Mouse (Mus musculus) stomach, embryonic 16.5 days (tissue): ENCODE results near the gene Atg7. TPM values are rescaled to one million over a fixed set of nuclear protein-coding genes. Genes with fewer than 3 reads are reported as not detected.

Experiments
- ATAC-seq: fragments of 200-750 bp; cut with Nextera tagmentation; 2 replicates; pipeline ENCODE4 v1.8.0; 2017; ENCODE audit warnings: moderate number of reproducible peaks, moderate TSS enrichment; ENCODE audit not compliant: insufficient read depth, low FRiP score
- H3K27ac ChIP-seq: fragments of 300-500 bp; sonication (generic); 2 replicates; pipeline ENCODE4 v1.5.1; 2014; ENCODE audit warnings: low read length
- H3K27me3 ChIP-seq: fragments of 300-500 bp; sonication (generic); 2 replicates; pipeline ENCODE4 v1.6.1; 2014; ENCODE audit warnings: low read length, control low read depth, mixed read lengths; ENCODE audit not compliant: control insufficient read depth, insufficient read depth
- H3K36me3 ChIP-seq: fragments of 300-500 bp; sonication (generic); 2 replicates; pipeline ENCODE4 v1.6.1; 2014; ENCODE audit warnings: low read length; ENCODE audit not compliant: control insufficient read depth, insufficient read depth
- H3K4me1 ChIP-seq: fragments of 300-500 bp; sonication (generic); 2 replicates; pipeline ENCODE4 v1.6.1; 2014; ENCODE audit warnings: low read length, control low read depth, mixed read lengths; ENCODE audit not compliant: control insufficient read depth, insufficient read depth
- H3K4me2 ChIP-seq: fragments of 300-500 bp; sonication (generic); 2 replicates; pipeline ENCODE4 v1.6.1; 2014; ENCODE audit warnings: low read depth, low read length, mixed read lengths
- H3K4me3 ChIP-seq: fragments of 300-500 bp; sonication (generic); replicated peaks from 2 replicates; pipeline ENCODE4 v1.5.1; 2014; ENCODE audit warnings: mild to moderate bottlenecking, low read length
- H3K9ac ChIP-seq: fragments of 300-500 bp; sonication (generic); 2 replicates; pipeline ENCODE4 v1.6.1; 2014; ENCODE audit warnings: low read length
- H3K9me3 ChIP-seq: fragments of 300-500 bp; sonication (generic); replicated peaks from 2 replicates; pipeline ENCODE4 v1.6.1; 2016; ENCODE audit warnings: low read length, control low read depth; ENCODE audit not compliant: control insufficient read depth
- WGBS: fragments of 180-500 bp; shearing (Covaris S2); extraction: QIAGEN DNeasy Blood & Tissue Kit; methylation state at CpG from one replicate; pipeline ENCODE4 v1.1.7; 2014; 5-methylcytosine and 5-hydroxymethylcytosine counted together
- polyA plus RNA-seq: library from polyadenylated mRNA; unstranded; fragments of >200 nt; fragmentation: Nextera tagmentation; extraction: Ambion mirVana; gene quantifications from 2 replicates; pipeline ENCODE4 v1.2.1, GENCODE M21; 2015

Atg7 gene
- polyA plus RNA-seq, 1 experiment from 2014 or later: 21.9 TPM

DNA sequence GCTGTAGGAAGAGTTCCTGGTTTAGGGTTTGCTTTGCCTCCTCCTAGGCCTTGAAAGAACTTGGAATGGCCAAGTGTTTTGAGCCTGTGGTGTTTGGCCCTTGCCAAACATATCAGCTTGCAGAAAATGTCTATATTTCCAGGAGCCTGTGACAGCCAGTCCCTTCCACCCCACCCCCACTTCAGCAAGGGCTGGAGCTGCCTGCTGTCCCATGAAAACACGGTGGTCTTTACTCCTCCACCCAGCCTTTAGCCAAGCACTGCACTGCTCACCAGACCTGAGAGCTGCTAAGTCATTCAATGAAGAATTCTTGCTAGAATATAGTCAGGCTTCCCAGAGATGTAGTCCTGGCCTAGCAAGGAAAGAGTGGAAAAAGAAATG, 166.5 kb downstream of the Atg7 start:
- H3K4me3 ChIP-seq: no peak overlapping the region
- no peaks in the 10 kb centered on the region for H3K4me1 ChIP-seq
- no peaks in the 10 kb centered on the region for H3K9me3 ChIP-seq
- ATAC-seq: no peak
- no peaks in the 10 kb centered on the region for H3K36me3 ChIP-seq
- no peaks in the 10 kb centered on the region for H3K27me3 ChIP-seq
- no peak overlapping the region for H3K9ac ChIP-seq
- H3K4me2 ChIP-seq: no peak overlapping the region
- WGBS: 45% methylated on average over 1 of the region's 1 CpGs
- no peak overlapping the region for H3K27ac ChIP-seq

DNA sequence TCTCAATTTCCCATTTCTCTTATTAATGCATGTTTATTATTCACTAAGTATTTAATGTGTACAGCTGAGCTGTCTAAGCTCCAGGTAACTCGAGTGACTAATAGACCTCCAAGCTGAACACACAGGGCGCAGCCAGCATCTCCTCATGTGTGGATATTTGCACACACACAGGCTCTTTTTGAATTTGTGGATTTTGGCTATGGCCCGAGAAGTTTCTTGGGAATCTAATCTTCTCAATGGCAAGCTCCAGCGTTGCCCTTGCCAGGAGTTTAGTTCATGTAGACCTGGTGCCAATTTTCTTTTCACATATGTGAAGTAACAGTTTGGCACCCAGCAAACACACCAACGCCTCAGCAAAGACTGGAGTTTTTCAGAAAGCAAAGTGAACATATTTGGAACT, 169.4 kb downstream of the Atg7 start:
- no peaks in the 10 kb centered on the region for H3K27me3 ChIP-seq
- H3K4me1 ChIP-seq: 0 out of 2 replicates have a peak, but pooled peaks cover under 1% of the 10 kb centered on the region
- no peak overlapping the region for H3K27ac ChIP-seq
- H3K4me3 ChIP-seq: no peak overlapping the region
- no peaks in the 10 kb centered on the region for H3K9me3 ChIP-seq
- no peak overlapping the region for H3K4me2 ChIP-seq
- 71% methylated on average over 5 of the region's 5 CpGs for WGBS
- H3K9ac ChIP-seq: no peak overlapping the region
- ATAC-seq: no peak
- H3K36me3 ChIP-seq: no peaks in the 10 kb centered on the region

DNA sequence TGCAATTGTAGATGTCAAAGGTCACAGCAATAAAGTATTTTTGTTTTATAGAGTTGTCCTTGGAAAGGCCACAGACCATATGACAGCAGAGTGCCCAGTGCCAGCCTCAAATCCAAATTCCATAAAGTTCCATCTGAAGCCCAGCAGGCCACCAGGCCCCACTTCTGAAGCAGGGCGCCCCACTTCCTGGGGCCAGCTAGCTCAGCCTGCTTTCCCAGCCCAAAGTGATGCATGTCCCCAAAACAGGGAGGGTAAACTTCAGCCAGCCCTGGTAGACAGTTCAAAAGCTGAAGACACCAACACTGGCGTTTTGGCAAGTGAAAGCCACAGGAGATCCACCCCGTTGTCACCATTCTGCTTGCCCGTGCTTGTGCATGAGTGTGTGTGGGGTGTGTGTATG, 169.9 kb downstream of the Atg7 start:
- 87% methylated on average over 4 of the region's 4 CpGs for WGBS
- no peak overlapping the region for H3K27ac ChIP-seq
- no peak overlapping the region for H3K9ac ChIP-seq
- no peak overlapping the region for H3K4me2 ChIP-seq
- peaks cover 3% of the 10 kb centered on the region; the same call in 1 of the 2 replicates for H3K4me1 ChIP-seq
- no peaks in the 10 kb centered on the region for H3K27me3 ChIP-seq
- no peaks in the 10 kb centered on the region for H3K36me3 ChIP-seq
- no peak overlapping the region for H3K4me3 ChIP-seq
- H3K9me3 ChIP-seq: no peaks in the 10 kb centered on the region
- ATAC-seq: no peak

DNA sequence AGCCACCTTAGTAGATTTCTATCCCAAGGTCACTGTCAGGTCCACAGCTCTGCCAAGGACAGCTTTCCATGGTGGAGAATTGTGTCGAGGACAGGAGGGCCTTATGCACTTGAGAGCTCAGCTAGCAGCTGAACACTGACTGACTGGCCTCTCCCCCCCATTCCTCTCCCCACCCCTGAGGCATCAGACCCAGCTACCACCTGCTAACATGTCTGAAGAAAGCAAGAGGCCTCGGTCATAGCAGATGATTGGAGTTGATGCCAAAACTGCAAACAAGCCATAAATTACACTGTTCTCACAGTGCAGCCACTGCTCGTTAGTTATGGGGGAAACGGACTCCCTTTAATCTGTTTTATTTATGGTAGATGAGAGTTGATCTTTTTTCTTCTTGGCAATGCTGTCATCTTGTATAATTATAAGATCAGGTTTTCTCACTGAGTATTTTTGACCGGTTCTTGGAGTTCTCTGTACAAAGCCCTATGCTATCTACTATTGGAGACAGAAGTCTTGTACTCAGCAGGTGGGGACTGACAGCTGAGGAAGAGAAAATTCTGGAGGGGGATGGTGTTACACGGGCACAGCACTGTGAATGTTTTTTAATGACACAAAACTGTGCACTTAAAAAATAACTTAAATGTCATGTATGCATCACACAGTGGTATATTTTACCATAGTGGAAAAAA, 171.4 kb downstream of the Atg7 start:
- Histone ChIP-seq H3K27me3 (no peaks in the 10 kb centered on the region), H3K4me3 (no peak overlapping the region), H3K9me3 (no peaks in the 10 kb centered on the region), H3K4me2 (no peak overlapping the region), H3K27ac (no peak overlapping the region), H3K4me1 (peaks cover 13% of the 10 kb centered on the region), H3K36me3 (no peaks in the 10 kb centered on the region), H3K9ac (no peak overlapping the region)
- no peak for ATAC-seq
- 59% methylated on average over 6 of the region's 6 CpGs for WGBS

DNA sequence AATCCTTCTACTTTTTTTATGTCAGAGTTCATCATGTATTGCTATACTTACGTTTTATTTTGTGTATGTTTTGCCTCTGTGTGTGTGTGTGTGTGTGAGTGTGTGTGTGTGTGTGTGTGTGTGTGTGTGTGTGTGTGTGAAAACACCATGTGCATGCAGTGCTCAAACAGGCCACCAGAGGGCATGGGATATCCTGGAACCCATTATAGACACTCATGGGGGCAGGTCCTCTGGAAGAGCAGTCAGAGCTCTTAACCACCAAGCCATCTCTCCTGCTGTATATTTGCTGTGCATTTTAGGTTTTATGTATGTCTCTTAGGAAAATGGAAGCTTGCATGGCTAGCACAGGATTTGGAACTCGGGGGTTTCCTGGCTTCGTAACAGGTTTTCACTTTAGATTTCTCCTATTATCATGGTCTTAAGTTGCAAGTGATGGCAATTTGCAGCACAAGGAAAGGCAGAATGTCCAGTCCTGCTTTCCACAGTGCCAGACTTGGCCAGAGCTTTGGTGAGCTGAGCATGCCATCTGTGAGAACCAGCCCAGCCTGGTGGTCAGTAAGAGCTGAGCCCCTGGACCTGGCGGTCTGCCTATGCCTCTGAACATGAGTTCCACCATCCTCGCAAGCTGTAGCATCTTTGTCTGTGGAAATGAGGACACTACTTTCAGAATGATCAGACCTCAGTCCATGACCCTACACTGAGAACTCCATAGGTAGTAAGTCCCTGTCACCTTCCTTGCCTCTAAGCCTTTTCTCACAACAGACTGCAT, 172.2 kb downstream of the Atg7 start:
- Histone ChIP-seq H3K9me3 (no peaks in the 10 kb centered on the region), H3K27ac (no peak overlapping the region), H3K9ac (no peak overlapping the region), H3K4me2 (no peak overlapping the region), H3K4me1 (peaks cover 18% of the 10 kb centered on the region), H3K4me3 (no peak overlapping the region), H3K27me3 (no peaks in the 10 kb centered on the region), H3K36me3 (no peaks in the 10 kb centered on the region)
- WGBS: 93% methylated on average over 5 of the region's 5 CpGs
- ATAC-seq: no peak

DNA sequence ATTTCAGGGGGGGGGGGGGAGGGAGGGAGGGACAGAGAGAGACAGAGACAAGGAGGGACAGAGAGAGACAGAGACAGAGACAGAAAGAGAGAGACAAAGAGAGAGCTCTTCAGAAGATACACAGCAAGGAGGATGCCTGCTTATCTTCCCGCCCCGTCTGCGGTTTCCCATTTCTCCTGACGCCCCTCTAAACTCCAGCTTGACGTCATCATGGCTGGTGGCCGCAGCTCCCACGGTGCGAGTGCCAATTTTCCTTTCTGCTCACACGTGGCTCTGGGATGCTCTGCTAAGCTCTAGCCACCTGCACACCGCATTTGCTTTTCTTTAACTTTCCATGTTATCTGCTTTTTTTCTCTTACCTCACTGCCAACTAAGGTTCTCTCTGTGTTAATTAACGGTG, 175.1 kb downstream of the Atg7 start:
- no peak overlapping the region for H3K4me3 ChIP-seq
- H3K36me3 ChIP-seq: no peaks in the 10 kb centered on the region
- H3K27ac ChIP-seq: no peak overlapping the region
- H3K9ac ChIP-seq: no peak overlapping the region
- peaks cover 19% of the 10 kb centered on the region for H3K4me1 ChIP-seq
- 26% methylated on average over 11 of the region's 11 CpGs for WGBS
- no peaks in the 10 kb centered on the region for H3K27me3 ChIP-seq
- no peaks in the 10 kb centered on the region for H3K9me3 ChIP-seq
- peak; percentile 27 for ATAC-seq
- H3K4me2 ChIP-seq: no peak overlapping the region

DNA sequence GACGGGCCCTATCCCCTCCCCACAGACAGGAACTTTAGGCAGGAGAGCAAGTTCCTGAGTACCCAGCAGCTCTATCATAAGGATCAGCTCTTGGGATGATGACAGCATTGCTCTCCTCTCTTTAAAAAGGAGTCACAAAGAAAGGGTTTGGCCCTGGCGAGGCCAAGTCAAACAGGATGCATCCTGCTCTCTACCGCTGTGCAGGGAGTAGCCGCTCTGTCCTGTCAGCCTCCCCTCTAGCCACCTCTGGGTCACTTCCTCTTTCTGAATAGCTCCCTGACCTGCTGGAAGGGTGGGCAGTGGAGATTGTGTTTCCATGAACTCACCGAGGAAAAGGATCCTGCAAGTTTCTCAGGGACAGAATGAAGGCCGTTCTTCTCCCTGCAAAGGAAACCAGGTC, 175.6 kb downstream of the Atg7 start:
- ATAC-seq: no peak
- Histone ChIP-seq H3K4me3 (no peak overlapping the region), H3K4me1 (peaks cover 19% of the 10 kb centered on the region), H3K27me3 (no peaks in the 10 kb centered on the region), H3K9me3 (no peaks in the 10 kb centered on the region), H3K4me2 (no peak overlapping the region), H3K27ac (no peak overlapping the region), H3K36me3 (no peaks in the 10 kb centered on the region), H3K9ac (no peak overlapping the region)
- 42% methylated on average over 6 of the region's 6 CpGs for WGBS

DNA sequence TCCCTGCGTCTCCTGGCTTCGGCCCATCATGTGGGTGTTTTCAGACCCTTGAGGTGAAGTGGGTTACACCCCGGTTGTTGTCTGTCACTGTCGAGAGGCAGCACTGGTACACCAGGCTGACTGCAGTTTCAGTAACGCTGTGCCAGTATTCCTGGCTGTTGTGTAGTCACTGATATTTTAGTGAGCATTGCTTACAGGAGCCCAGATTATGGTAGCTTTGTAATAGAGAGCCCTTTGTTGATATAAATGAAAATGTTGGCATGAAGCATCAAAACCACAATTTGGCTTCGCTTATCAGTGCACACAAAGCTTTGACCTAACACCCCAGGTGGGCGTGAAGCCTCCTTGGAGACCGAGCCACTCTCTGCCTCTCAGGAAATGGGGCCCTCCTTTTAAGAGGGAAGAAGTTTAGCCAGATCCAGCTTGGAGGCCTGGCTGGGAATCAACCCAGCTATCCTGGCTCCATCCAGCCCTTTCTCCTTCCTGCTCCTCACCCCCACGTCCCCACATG, 177.1 kb downstream of the Atg7 start:
- Histone ChIP-seq H3K9me3 (no peaks in the 10 kb centered on the region), H3K4me3 (no peak overlapping the region), H3K4me2 (no peak overlapping the region), H3K4me1 (peaks cover 19% of the 10 kb centered on the region), H3K36me3 (no peaks in the 10 kb centered on the region), H3K27me3 (no peaks in the 10 kb centered on the region), H3K27ac (0 out of 2 replicates have a peak overlapping the region, but pooled peaks have one; percentile 36), H3K9ac (no peak overlapping the region)
- 52% methylated on average over 9 of the region's 9 CpGs for WGBS
- ATAC-seq: peak; percentile 24; the same call in 1 of the 2 replicates

DNA sequence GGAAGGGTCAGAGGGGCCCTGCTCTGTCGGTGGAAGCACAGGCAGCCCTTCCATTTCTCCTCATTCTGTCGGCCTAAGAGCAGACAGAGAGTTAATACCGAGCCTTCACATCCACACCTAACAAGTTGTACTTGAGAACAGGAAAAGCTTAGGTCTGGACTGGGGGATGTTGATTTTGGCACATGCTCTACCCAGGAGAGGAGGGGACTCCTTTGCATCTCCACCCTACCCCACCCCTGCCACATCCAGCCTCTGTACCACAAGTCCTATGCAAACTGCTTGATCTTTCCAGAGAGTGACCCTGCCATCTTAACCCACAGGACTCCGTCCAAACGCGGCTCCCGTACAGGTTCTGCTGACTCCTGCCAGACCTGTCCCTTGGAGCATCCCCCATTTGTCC, 178.7 kb downstream of the Atg7 start:
- Histone ChIP-seq H3K4me3 (no peak overlapping the region), H3K36me3 (no peaks in the 10 kb centered on the region), H3K27ac (no peak overlapping the region), H3K27me3 (no peaks in the 10 kb centered on the region), H3K9me3 (no peaks in the 10 kb centered on the region), H3K9ac (no peak overlapping the region), H3K4me2 (no peak overlapping the region), H3K4me1 (peaks cover 19% of the 10 kb centered on the region)
- no peak for ATAC-seq
- WGBS: 87% methylated on average over 7 of the region's 7 CpGs
